Mouse (Mus musculus) central nervous system, embryonic 14 days (tissue): ENCODE data around the gene Pgam1. TPM values are rescaled to one million over a fixed set of nuclear protein-coding genes. Genes with fewer than 3 reads are reported as not detected.

Source experiments
- polyA plus RNA-seq: library from polyadenylated mRNA; depleted of rRNA; stranded (reverse); fragments of >200 nt; gene quantifications from 2 replicates; pipeline ENCODE4 v1.2.3, GENCODE M21; 2012; rRNA removed

The Pgam1 gene
- polyA plus RNA-seq = 414 and 458 TPM in 2 replicates

DNA sequence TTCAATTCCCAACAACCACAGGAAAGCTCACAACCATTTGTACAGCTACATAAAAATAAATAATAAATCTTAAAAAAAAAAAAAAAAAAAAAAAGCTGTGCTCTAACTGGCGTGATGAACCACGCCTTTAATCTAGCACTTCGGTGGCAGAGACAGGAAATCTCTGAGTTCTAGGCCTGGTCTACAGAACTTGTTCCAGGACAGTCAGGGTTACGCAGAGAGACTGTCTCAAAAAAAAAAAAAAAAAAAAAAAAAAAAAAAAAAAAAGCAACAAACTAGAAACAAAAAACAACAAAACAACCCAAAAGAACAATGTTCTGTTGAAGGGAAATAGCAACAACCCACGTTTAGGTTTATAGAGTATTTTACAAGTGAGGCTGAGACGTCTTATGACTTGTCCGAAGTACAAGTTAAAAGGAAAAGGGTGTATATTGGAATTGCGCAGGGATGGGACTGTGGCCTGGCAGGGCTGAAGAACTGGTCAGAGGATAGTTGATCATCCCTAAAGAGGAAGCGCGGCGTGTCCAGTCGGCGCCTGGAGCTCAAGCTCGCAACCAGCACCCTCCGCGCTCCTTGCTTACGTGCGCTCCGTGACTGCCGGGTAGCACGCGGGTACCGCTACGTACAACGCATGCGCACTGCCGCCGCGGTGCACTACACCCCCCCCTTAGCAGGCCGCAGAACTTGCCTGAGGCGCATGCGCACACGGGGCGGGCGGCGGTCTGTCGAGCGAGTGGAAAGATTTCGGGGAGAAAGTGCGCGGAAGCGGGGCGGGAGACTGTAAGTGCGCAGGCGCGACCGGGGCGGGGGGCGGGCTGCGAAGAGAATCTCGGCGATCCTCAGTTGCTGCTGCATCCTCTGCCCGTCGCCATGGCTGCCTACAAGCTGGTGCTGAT is at the start of gene Pgam1:
Gene Pgam1 (plus strand): TSS at position 746 of the 896 bp plus-strand sequence.

GRCm38 (mm10) chr19:41895460-41896318 is 16.0 kb upstream of the Pgam1 start, which contains the start of gene Rrp12:
Gene Rrp12, minus strand, starts transcription at chr19:41896173.

GRCm38 (mm10) chr19:41933179-41934086 is 21.7 kb downstream of the Pgam1 start, which contains the start of the genes Exosc1 and Zdhhc16:
Gene Exosc1, minus strand, starts transcription at chr19:41933423.
Gene Zdhhc16, plus strand, starts transcription at chr19:41933480.

Other genes with a start within 250 kb of the Pgam1 start
- 29.0 and 30.5 TPM in 2 replicates for gene Slit1, start 168.3 kb upstream of the Pgam1 start, polyA plus RNA-seq
- 12.2 and 14.2 TPM in 2 replicates for gene Arhgap19, start 109.9 kb upstream of the Pgam1 start, polyA plus RNA-seq
- 7.8 and 10.0 TPM in 2 replicates for gene Frat1, start 82.0 kb upstream of the Pgam1 start, polyA plus RNA-seq
- gene Frat2, start 63.8 kb upstream of the Pgam1 start, polyA plus RNA-seq = 13.6 and 16.4 TPM in 2 replicates
- 15.3 and 16.0 TPM in 2 replicates for gene Rrp12, start 15.8 kb upstream of the Pgam1 start, polyA plus RNA-seq
- gene Exosc1, start 21.5 kb downstream of the Pgam1 start, polyA plus RNA-seq = 36.0 and 38.2 TPM in 2 replicates
- gene Zdhhc16, start 21.6 kb downstream of the Pgam1 start, polyA plus RNA-seq = 94.0 and 94.3 TPM in 2 replicates
- 71.0 and 74.5 TPM in 2 replicates for gene Mms19, start 69.2 kb downstream of the Pgam1 start, polyA plus RNA-seq
- gene Ubtd1, start 69.8 kb downstream of the Pgam1 start, polyA plus RNA-seq = 16.1 and 21.5 TPM in 2 replicates
- 0.23 and 0.68 TPM in 2 replicates for gene Ankrd2, start 124.1 kb downstream of the Pgam1 start, polyA plus RNA-seq
- gene Hoga1, start 133.7 kb downstream of the Pgam1 start, polyA plus RNA-seq = 1.4 and 2.1 TPM in 2 replicates
- gene 4933411K16Rik, start 140.3 kb downstream of the Pgam1 start, polyA plus RNA-seq = 0.20 and 0.33 TPM in 2 replicates
- gene Morn4, start 174.4 kb downstream of the Pgam1 start, polyA plus RNA-seq = 108 and 124 TPM in 2 replicates
- gene Pi4k2a, start 178.5 kb downstream of the Pgam1 start, polyA plus RNA-seq = 42.0 and 42.3 TPM in 2 replicates
- 6.5 and 7.9 TPM in 2 replicates for gene Avpi1, start 217.1 kb downstream of the Pgam1 start, polyA plus RNA-seq
- gene Marveld1, start 235.5 kb downstream of the Pgam1 start, polyA plus RNA-seq = 16.8 and 34.0 TPM in 2 replicates